Mouse (Mus musculus): ENCODE data around the gene Scg3. TPM values are rescaled to one million over a fixed set of nuclear protein-coding genes. Genes with fewer than 3 reads are reported as not detected.
"Not testable (repeated sequence)": the region's sequence is repeated elsewhere in the genome, so short reads cannot be mapped to it uniquely, and the experiment has no call there.

The Scg3 gene
- total RNA-seq, 1 experiment from 2014 or later = 24.6 TPM

DNA sequence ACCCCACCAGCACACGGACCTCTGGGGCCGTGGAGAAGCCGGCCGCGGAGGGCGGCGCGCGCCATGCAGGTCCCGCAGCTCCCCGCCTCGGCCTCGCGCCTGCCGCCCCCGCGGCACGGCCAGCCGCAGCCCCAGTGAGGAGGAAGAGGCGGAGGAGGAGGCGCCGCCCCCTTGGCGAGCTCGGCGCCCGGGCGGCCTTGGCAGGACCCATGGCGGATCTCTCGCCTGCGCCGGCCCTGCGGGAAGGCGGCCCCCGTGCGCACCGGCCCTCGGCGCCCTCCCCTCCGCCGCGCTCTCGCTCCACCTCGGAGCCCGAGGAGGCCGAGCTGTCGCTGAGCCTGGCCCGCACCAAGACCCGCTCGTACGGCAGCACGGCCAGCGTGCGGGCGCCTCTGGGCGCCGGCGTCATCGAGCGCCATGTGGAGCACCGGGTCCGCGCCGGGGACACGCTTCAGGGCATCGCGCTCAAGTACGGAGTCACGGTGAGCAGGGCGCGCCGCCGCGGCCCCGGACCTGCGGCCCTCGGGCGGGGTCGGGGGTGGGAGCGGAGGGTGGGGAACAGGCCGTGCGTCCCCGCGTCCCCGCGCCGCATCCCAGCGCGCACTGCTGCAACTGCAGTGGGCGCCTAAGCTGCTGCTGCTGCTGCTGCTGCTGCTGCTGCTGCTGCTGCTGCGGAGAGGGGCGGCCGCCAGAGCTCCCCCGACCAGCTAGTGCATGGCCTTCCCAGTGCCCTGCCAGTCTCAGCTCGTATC, 58.1 kb downstream of the Scg3 start, which contains the start of gene Lysmd2:
Lysmd2 (plus strand) TSS at position 186 of the 752 bp plus-strand sequence.
- DNase-seq = peak; percentile 87

DNA sequence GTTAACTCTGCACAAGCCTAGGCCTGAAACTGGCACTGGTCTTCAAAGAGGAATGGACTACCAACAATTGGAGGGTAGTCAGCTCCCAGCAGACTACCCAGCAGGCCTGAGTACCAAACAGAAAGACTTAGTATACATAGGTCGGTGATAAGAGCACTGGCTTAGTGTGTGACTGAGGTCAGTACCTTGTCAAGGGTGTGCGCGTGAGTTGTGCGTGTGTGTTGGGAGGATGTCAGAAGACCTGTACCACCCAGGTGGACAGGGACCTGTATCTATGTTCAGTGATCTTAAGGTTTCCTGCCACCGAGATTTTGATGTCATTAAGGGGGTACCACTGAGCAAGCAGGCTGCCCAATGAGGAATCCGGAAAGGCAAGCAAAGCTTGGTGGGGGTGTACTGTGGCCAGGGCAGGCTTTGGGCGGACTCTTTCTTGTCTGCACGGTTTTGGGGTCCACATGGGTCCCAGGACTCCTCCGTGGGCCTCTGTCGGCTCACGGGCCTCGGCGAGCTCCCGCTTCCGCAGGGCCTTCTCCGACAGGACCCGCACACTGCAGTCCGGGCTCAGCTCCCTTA, 58.8 kb downstream of the Scg3 start:
- no peak for DNase-seq

DNA sequence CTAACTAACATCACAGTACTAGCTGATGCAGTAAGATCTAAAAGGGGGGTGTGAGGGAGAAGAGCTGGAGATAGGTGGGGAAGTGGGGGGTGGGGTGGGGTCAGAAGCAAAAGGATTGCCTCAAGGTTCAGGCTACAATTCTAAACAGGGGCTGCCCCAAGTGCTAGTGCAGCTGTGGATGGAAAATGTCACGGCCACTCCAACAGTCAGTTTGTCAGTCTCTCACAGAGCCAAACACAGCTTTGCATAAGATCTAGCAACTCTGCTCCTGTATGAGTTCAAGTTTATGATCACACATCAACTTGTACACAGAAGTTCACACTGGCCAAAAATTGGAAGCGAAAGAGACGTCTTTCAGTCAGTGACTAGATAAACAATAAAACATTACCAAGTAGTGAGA, 62.4 kb downstream of the Scg3 start:
- DNase-seq = no peak

DNA sequence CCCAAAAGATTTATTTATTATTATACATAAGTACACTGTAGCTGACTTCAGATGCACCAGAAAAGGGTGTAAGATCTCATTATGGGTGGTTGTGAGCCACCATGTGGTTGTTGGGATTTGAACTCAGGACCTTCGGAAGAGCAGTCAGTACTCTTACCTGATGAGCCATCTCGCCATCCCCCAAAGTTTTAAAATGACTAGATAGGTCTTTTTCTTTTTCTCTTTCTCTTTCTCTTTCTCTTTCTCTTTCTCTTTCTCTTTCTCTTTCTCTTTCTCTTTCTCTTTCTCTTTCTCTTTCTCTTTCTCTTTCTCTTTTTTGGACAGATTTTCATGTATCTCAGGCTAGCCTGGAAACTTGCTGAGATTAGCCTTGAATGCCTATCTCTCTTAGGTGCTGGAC, 64.1 kb downstream of the Scg3 start:
- not testable (repeated sequence) for DNase-seq

DNA sequence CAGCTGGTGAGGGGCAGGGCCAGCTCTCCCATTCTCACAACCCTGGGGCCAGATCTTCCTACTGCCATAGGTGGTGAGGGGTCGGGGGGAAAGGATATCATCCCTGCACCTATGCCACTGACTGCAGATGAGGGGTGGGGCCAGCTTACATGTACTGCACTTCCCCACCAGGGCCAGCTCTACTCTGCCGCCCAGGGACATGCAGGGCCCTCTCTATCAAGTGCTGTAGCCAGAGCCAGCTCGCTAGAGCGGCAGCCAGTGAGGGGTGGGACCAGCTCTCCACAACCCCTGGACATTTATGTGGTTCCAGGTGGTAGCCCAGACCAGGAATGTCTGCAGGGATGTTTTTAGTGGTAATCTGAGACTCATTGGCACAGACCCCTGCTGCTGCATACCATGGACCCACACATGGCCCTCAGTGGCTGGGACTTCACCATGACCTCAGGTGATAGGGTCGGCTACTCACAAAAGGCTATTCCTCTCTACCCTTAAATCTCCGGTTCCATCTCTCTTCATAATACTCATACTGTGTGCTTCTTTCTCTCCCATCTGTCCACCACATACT, 64.9 kb downstream of the Scg3 start:
- no peak for DNase-seq

DNA sequence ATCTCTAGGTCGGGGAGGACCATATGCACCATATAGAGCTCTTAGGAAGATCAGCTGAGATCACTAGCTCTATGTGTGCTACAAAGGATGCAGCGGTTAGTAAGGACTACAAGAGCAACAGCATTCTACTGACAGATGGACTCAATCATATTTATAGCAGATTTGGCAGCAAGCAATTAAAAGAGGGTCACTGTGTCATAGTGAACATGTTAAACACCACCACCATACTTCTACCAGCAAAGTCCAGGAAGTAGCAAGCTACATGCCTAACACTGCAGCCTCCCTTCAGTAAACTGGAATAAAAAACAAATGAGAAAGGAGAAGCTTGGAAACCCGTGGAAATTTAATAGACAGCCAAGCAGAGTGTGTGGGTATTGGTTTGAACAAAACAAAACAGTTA, 67.3 kb downstream of the Scg3 start:
- no peak for DNase-seq

DNA sequence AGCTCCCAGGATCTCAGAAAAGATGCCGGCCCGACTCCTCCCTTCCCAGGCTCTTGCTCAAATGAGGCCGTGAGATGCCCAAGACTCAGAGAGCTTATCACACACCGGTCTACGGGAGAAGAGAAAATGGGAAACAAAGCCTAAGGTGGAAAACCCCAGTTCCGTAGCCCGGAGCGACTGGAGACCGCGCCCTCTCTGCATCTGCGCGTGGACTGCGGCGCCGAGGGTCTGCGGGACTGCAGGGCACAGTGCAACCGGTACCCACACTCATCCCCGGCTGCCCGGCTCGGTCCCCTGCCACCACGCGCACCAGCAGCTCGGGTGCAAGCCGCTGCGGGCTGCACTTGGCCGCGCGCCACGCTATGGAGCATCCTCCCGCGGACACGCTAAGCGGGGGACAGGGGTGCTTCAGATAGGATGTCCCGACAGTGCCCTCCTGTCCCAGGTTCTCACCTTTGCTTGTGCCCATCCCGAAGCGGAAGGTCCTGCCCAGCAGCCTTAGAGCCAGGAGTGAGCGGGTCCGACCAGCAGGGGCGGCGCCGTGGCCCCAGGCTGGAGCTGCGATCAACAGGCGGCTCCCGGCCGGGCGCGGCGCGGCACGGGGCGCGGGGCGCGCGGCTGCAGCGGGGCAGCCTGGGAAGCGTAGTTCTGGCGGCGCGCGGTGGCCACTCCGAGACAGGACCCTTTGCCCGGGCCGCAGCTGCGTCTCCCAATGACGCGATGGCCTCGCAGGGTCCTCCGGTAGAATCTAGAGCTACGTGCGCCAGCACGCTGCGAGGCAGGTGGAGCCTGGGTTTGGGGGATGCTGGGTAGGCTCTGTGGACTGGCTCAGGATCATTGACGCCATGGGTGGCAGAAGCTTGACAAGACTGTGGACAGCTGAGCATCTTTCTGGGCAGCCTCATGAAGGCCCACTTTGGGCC, 73.0 kb downstream of the Scg3 start, which contains the start of gene Tmod2:
Tmod2 (minus strand) TSS at position 755 of the 923 bp plus-strand sequence.
- peak; percentile 55 for DNase-seq

DNA sequence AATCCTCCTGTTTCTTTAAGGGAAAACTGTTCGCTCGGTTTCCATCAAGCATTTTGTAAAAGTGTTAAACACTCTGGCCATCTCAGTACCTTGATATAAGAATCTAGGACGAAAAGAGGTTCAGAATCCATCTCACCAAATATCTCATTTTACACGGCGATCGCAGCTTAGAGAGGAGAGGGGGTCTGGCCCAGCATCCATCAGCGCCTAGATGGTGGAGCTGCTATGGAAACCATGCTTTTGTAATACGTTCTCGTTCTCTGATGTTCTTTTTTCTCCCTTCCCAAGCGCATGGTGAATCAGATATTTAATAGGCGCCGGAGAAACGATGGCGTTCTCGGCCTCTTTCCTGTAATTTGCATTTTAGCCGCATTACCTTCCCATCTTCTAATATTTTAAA, 73.9 kb downstream of the Scg3 start:
- DNase-seq = no peak

DNA sequence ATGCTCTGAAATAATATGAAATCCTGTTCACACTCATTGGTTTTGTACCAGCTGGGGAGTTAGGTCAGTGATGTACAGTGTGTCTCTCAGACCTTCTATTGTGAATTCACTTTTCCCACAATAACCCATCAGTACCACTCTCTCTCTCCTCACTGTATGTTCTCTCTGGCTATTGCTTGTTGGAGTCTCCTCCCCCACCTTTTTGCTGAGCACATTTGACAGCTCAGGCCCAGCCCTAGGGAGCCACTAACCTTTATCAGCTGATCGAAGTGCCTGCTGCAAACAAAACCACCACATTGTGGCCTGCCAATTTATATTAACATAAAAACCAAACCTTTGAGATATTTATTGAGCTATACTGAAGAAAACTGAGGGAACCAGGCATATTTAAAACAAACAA, 74.4 kb downstream of the Scg3 start:
- no peak for DNase-seq

DNA sequence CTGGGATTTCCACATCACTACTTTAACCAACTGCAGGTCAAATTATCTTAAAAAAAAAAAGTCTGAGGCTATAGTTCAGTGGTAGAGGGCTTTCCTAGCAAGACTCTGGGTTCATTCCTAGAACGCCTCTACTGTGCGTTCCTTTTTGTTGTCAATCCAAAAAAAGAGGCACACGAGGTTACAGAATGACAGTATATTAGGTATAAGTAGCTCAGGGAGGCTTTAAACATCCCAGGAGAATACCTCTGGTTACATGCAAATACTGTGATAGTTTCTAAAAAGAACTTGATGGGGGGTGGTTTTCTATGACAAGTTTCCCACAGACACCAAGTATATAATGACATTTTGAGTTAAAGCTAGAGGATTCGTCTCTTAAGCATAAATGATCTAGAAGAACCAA, 76.4 kb downstream of the Scg3 start:
- DNase-seq = no peak

DNA sequence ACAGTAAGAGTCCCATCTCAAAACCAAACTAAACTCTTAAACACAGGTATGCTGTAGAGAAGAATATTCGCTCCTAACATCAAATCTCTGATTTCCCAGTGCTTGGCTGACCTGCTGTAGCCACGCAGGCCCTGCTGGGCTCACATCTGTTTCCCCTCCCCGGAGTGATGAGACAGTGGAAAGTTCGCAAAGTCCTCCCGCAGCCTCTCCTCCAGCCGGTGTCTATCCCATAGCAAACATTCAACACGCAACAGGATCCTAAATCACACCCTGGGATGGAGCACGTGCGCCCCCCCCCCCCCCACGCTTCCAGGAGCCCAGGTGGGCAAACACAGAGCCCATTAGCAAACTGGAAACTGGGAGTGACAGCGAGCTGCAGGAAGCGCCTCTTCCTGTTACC, 82.3 kb downstream of the Scg3 start:
- no peak for DNase-seq

DNA sequence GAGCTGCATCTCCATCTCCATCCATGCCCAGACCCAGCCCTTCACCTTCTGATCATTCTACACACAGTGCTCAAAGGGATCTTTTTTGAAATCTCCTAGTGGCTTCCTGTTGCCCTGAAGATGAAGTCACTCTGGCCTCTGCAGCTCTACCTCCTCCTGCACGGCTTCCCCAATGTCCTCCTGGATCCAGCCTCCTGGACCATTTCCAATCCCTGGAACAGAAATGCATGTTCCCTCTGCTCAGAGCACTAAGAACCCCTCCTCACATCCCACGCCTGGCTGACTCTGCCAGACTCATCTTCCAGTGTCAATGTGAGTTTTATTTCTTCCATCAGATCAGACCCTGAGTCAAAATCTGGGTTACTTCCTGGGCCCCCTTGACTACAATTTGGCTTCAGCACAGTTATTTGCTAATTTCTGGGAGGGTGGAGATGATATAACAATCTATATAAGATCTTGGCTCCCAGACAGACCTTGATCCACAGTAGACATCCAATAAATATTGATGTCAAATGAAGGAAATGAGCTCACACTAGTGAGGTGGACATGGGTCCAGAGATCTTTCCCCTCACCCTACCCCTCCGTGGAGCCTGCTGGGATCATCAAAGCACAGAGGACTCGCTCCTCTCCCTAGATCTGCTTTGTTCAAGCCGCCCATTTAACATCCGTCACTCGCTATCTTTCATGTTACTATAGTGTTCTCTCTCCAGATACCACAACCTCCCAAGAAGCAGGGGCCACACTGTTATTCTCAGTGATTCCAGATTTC, 83.5 kb downstream of the Scg3 start:
- DNase-seq = no peak

DNA sequence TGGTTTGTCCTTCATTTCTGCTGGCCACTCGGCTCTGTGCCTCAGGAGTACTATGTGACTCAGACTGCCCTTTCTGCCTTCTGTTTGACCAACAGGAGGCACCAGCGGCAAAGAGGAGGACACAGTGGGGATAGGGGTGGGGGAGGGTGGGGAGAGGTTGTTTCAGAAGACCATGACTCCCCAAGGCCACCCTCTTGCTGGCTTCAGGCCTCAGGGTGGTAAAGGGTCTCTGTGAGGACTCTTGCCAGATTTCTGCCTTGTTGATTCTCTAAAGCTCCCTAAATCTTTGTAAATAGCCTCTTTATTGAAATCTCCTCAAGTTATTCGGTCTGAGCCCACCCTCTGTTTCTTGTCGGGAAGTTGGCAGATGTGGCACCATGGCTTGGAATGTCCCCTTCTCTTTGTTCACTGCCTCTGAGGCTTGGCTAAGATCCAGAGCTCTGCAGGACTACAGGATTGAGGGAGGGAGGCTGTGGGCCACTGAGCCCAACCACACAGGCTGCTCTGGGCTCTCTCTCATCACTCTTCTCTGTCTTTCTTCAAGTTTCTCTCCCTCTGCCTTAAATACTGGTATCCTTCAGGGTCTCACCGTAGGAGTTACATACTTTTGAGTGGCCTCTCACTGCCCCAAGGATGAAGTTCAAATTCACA, 84.5 kb downstream of the Scg3 start:
- peak; percentile 6 for DNase-seq

DNA sequence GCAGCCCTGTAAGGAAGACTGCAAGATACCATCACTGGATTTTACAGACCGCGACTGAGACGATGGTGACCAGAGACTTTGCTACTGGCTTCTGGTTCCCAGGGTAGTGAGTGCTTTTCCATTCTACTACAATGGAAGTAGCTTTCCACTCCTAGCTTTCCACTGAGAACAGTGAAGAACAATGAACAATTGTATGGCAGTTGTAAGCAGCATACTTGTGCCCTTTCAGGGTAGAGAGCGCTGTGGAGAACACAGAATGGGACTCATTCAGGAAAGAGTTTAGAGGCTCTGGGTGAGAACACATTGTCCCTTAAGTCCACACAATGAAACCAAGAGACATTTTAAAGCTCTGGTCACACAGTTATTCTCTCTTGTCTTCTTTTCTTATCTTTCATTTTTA, 86.3 kb downstream of the Scg3 start:
- DNase-seq = no peak

DNA sequence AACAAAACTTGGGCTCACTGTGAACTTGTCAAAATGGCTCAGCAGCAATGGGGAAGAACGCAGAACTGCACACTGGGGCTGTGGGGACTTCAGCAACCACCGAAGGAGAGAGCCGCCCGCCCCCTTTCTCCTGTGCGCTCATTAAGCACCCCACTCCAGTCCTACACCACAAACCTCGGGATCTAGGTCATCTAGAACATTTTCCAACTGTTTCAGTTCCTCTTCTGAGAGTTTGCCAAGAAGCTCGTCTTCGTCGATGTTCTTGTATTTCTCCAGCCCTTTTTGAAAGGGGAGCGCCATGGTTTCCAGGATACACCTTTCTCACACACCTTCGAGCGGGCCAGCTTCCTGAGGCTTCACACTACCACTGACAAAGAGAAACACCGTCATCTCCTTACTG, 86.8 kb downstream of the Scg3 start:
- no peak for DNase-seq

DNA sequence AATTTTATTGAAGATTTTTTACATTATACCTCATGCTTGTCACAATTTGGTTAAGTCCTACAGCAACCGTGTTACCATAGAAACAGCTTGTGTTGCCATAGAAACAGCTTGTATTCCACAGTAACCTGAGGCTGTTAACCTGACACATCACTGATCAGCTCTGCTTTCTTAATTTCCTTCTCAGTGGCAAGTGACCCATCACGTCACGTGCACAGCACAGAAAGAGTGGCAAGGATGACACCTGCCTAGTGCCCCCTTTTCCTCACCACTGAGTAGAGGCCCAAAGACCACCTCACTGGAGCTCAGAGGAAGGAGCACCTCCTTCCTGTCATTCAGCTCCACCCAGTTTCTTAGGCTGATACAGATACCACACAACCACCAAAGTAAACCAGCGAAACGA, 90.4 kb downstream of the Scg3 start:
- DNase-seq = no peak

Other genes with a start within 250 kb of the Scg3 start
- gene Leo1, start 242.5 kb downstream of the Scg3 start, total RNA-seq (2021) = 19.3 and 26.5 TPM in 2 replicates
- gene Tmod3, start 124.4 kb downstream of the Scg3 start, total RNA-seq (2021) = 44.1 and 65.6 TPM in 2 replicates
- 8.2 and 13.4 TPM in 2 replicates for gene Tmod2, start 72.7 kb downstream of the Scg3 start, total RNA-seq (2021)
- gene Lysmd2, start 58.3 kb downstream of the Scg3 start, total RNA-seq (2021) = 14.8 and 19.0 TPM in 2 replicates
- 3.6 and 4.0 TPM in 2 replicates for gene Bmp5, start 91.3 kb upstream of the Scg3 start, total RNA-seq (2021)

Measured in adrenal gland, postnatal 25 days (tissue).